Mouse (Mus musculus) heart, embryonic 16.5 days (tissue): Measurements from ENCODE around the gene Gm20388. TPM values are rescaled to one million over a fixed set of nuclear protein-coding genes. Genes with fewer than 3 reads are reported as not detected.
A peak's percentile ranks its signal among the peaks of the same experiment; 100 is the strongest.

Source experiments
- ATAC-seq: fragments of 200-750 bp; cut with Nextera tagmentation; replicated peaks from 2 replicates; pipeline ENCODE4 v1.8.0; 2017; ENCODE audit warnings: moderate number of reproducible peaks; ENCODE audit not compliant: insufficient read depth, low FRiP score; ENCODE audit errors: extremely low read depth
- H3K27ac ChIP-seq: fragments of 300-500 bp; sonication (generic); 2 replicates; pipeline ENCODE4 v1.5.1; 2014; ENCODE audit warnings: mild to moderate bottlenecking, low read length, control low read depth, moderate library complexity
- H3K27me3 ChIP-seq: fragments of 300-500 bp; sonication (generic); 2 replicates; pipeline ENCODE4 v1.6.1; 2014; ENCODE audit warnings: low read length, mixed read lengths; ENCODE audit not compliant: control insufficient read depth, insufficient read depth
- H3K36me3 ChIP-seq: fragments of 300-500 bp; sonication (generic); 2 replicates; pipeline ENCODE4 v1.6.1; 2014; ENCODE audit not compliant: control insufficient read depth, insufficient read depth
- H3K4me1 ChIP-seq: fragments of 300-500 bp; sonication (generic); 2 replicates; pipeline ENCODE4 v1.6.1; 2014; ENCODE audit warnings: low read length, mixed read lengths; ENCODE audit not compliant: control insufficient read depth, insufficient read depth
- H3K4me2 ChIP-seq: fragments of 300-500 bp; sonication (generic); 2 replicates; pipeline ENCODE4 v1.6.1; 2014; ENCODE audit warnings: low read depth, mild to moderate bottlenecking, control low read depth, low read length
- H3K4me3 ChIP-seq: fragments of 300-500 bp; sonication (generic); 2 replicates; pipeline ENCODE4 v1.5.1; 2014; ENCODE audit warnings: mild to moderate bottlenecking, control low read depth, low read length
- H3K9ac ChIP-seq: fragments of 300-500 bp; sonication (generic); 2 replicates; pipeline ENCODE4 v1.6.1; 2014; ENCODE audit warnings: low read length, control low read depth
- H3K9me3 ChIP-seq: fragments of 300-500 bp; sonication (generic); replicated peaks from 2 replicates; pipeline ENCODE4 v1.6.1; 2016; ENCODE audit warnings: low read length; ENCODE audit not compliant: control insufficient read depth
- WGBS: fragments of 180-500 bp; shearing (Covaris S2); extraction: QIAGEN DNeasy Blood & Tissue Kit; methylation state at CpG from one replicate; pipeline ENCODE4 v1.1.7; 2014; 5-methylcytosine and 5-hydroxymethylcytosine counted together
- polyA plus RNA-seq: library from polyadenylated mRNA; unstranded; fragments of >200 nt; fragmentation: Nextera tagmentation; extraction: Ambion mirVana; gene quantifications from 2 replicates; pipeline ENCODE4 v1.2.1, GENCODE M21; 2015

Gene Gm20388
- polyA plus RNA-seq, 1 experiment from 2014 or later, result 4.5 TPM

DNA sequence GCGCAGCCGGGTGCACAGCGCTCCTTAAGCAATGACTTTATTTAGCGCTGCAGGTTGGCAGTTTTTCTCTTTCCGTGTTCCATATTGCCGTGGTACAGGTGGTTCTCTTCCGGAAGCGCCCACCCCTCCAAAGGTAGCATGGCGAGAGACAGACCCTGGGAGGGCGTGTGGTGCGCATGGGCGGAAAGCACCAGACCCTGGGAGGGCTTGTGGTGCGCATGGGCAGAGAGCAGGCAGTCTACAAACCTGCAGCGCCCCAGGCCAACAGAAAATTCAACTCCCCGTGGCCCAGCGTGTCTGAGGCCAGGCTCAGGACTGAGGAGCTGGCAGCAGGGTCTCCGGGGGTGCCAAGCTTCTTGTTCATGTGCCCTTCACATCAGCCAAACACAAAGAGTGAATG is 1660.2 kb downstream of the Gm20388 start:
- no peaks in the 10 kb centered on the region for H3K27me3 ChIP-seq
- H3K4me3 ChIP-seq, result peak overlapping the region; percentile 13
- H3K27ac ChIP-seq, result no peak overlapping the region
- H3K9ac ChIP-seq, result no peak overlapping the region
- no peak for ATAC-seq
- peaks cover 7% of the 10 kb centered on the region for H3K4me1 ChIP-seq
- no peaks in the 10 kb centered on the region for H3K9me3 ChIP-seq
- WGBS, result 68% methylated on average over 17 of the region's 17 CpGs
- peak overlapping the region; percentile 39 for H3K4me2 ChIP-seq
- H3K36me3 ChIP-seq, result no peaks in the 10 kb centered on the region

DNA sequence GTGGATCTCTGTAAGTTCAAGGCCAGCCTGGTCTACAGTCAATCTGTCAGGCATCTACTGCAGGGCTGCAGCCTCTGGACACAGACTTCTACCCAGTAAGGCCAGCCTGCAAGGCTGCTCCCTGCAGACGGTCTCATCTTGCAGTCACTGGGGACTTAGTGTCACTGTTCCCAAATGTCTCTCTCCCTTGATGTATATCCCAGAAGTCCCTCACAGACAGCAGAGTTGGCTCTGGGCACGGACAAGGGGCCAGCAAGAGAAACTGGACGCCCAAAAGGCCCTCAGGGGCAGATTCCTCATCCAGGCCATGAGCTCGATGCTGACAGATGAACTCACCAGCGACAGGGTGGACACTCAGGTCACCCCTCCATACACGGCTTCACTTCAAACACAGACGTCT is 1661.5 kb downstream of the Gm20388 start:
- H3K36me3 ChIP-seq, result no peaks in the 10 kb centered on the region
- H3K9me3 ChIP-seq, result no peaks in the 10 kb centered on the region
- ATAC-seq, result no peak
- H3K9ac ChIP-seq, result no peak overlapping the region
- H3K4me1 ChIP-seq, result peaks cover 12% of the 10 kb centered on the region
- 80% methylated on average over 7 of the region's 7 CpGs for WGBS
- no peak overlapping the region for H3K4me3 ChIP-seq
- no peaks in the 10 kb centered on the region for H3K27me3 ChIP-seq
- no peak overlapping the region for H3K27ac ChIP-seq
- H3K4me2 ChIP-seq, result no peak overlapping the region

DNA sequence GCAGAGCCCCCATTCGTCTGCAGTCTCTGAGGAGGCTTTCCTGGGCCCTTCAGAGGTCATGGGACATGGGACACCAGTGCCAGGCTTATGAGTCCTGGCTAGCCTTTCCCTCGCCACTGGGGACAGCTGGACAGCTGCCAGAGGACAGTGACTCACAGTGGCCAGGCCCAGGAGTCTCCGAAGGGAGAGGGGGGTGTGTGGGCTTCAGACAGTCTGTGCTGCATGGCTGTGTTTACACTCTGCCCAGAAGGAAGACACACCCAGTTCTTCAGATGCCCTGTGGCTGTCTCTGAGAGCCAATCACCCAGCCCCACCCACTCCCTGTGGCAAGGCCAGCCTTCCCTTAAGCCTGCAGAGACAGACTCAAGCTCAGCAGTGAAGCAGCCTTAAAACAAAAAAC is 1662.6 kb downstream of the Gm20388 start:
- no peak overlapping the region for H3K27ac ChIP-seq
- no peak overlapping the region for H3K4me3 ChIP-seq
- 19% methylated on average over 3 of the region's 3 CpGs for WGBS
- no peak overlapping the region for H3K9ac ChIP-seq
- no peaks in the 10 kb centered on the region for H3K36me3 ChIP-seq
- H3K4me2 ChIP-seq, result no peak overlapping the region
- peaks cover 20% of the 10 kb centered on the region for H3K4me1 ChIP-seq
- no peaks in the 10 kb centered on the region for H3K27me3 ChIP-seq
- H3K9me3 ChIP-seq, result no peaks in the 10 kb centered on the region
- peak; percentile 45; the same call in 1 of the 2 replicates for ATAC-seq

DNA sequence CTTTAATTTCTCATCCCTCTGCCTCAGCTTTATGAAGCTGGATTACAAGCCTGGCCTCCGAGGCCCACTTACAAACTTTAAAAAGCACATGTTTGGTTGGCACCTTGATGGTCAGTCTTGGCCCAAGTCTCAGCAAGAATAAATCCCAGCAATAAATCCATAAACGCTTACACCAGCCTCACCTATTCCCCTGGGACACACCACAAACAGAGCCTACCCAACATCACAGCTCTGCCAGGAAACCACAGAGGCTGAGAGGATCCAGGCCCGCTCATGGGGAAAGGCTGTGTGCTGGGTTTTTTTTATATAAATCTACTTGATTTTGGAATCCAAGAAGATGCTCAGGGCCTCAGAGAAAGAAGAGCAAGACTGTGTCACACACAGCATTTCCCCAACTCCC is 1665.0 kb downstream of the Gm20388 start:
- 80% methylated on average over 3 of the region's 3 CpGs for WGBS
- H3K9ac ChIP-seq, result no peak overlapping the region
- ATAC-seq, result no peak

DNA sequence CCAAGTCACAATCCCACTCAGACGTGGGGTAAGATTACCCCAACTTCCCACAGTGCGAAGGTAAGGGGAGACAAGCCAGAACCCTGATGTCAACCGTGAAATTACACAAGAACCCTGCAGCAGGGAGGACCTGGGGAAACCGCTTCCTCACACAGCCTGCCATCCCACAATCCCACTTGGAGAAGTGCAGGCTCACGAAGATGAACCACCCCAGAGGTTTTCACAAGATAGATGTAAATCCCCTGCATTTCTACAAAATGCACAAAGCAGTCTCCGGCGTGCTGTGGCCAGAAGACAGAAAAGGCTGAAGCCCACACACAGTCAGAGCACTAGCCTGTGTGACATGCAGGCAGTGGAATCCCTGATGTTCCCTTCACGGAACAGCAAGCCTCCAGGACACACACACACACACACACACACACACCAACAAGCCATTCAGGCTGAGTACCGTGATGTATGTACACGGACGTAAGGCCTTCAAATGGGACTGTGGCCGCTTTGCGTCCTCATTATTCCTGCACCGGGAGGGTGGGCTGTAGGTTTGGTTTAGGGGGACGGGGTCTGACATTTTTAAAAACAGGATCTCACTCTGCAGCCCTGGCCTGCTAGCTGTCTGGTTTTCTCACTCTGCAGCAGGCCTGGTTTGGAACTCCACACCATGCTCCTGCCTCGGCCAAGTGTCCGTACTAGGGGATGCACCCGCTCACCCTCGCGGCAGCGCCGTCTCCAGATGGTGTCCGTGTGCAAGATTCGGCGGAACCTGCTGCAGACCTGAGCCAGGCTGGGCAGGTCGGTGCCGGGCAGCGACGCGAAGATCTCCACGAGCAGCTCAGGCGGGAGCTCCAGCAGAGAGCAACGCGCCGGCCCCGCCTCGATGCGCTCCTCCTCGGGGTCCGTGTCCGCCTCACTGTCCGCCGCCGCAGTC is 1667.4 kb downstream of the Gm20388 start:
- peak; percentile 44 for ATAC-seq
- WGBS, result 2% methylated on average over 44 of the region's 44 CpGs
- H3K27me3 ChIP-seq, result no peaks in the 10 kb centered on the region
- H3K4me3 ChIP-seq, result peak overlapping the region; percentile 93
- H3K9me3 ChIP-seq, result no peaks in the 10 kb centered on the region
- H3K4me2 ChIP-seq, result peak overlapping the region; percentile 94
- H3K36me3 ChIP-seq, result no peaks in the 10 kb centered on the region
- peaks cover 20% of the 10 kb centered on the region for H3K4me1 ChIP-seq
- H3K27ac ChIP-seq, result peak overlapping the region; percentile 50
- peak overlapping the region; percentile 94 for H3K9ac ChIP-seq

More for the DNA sequence above, 1665.0 kb downstream of the Gm20388 start:
- Histone ChIP-seq H3K27me3 (no peaks in the 10 kb centered on the region), H3K4me2 (no peak overlapping the region), H3K27ac (no peak overlapping the region), H3K9me3 (no peaks in the 10 kb centered on the region), H3K4me1 (peaks cover 20% of the 10 kb centered on the region), H3K4me3 (no peak overlapping the region), H3K36me3 (no peaks in the 10 kb centered on the region)

DNA sequence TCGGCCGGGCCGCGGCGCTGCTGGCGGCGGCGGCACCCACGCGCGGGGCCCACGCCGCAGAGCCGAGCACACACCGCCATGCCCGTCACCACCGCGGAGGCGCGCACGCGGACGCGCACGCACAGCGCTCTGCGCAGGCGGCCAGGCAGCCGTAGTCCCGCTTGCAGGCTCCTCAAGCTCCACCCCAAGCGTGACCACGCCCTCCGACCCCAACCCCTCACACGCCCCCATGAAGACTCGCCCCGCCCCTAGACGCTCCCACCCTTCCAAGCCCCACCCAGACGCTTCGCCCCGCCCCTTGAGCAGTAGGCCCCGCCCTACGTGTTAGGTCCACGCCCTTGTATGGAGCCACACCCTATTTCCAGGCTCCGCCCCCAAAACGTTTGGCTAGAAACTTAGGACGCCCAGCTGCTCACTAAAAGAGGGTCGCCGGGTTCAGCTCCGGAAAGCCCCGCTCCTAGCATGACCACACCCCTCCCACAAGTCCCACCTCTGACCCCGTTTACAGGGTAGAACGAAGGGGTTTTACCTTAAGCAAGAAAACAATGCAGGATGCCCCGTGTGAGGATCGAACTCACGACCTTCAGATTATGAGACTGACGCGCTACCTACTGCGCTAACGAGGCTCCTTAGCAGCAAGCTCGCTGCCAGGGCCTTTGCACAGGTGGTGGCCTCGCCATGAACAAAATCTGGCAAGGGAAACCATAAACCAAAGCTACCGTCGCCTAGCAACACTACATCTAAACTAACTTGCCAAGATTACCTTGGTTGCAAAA is 1668.2 kb downstream of the Gm20388 start, which contains the start of gene Fbxo31:
Gene Fbxo31 (minus strand): TSS at position 131 of the 776 bp plus-strand sequence.
- Histone ChIP-seq H3K27me3 (no peaks in the 10 kb centered on the region), H3K27ac (peak within 1 kb of the TSS; percentile 50), H3K36me3 (no peaks in the 10 kb centered on the region), H3K4me2 (peak within 1 kb of the TSS; percentile 94), H3K4me1 (peaks cover 12% of the 10 kb centered on the region), H3K9me3 (no peaks in the 10 kb centered on the region), H3K4me3 (peak within 1 kb of the TSS; percentile 93), H3K9ac (peak within 1 kb of the TSS; percentile 94)
- 1% methylated on average over 55 of the region's 63 CpGs for WGBS
- ATAC-seq, result peak; percentile 91

DNA sequence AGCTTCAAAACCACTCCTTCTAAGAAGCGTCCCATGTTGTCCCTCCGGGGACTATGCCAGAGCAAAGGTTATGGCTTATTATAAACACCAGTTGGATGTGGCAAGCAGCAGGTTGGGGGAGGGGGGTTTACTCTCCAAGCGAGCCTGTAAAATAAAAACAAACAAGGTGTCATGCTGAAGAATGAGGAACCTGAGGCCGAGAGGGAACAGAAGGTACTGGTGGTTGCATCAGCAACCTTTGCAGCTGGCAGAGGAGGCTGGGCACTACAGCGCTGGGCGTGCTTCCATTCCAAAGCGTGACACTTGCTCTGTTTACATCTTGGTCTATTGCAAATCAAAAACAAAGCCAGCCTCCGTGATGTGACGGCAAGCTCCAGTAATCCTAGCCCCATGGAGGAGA is 1669.8 kb downstream of the Gm20388 start:
- no peak overlapping the region for H3K4me2 ChIP-seq
- H3K9ac ChIP-seq, result no peak overlapping the region
- H3K4me3 ChIP-seq, result no peak overlapping the region
- H3K36me3 ChIP-seq, result no peaks in the 10 kb centered on the region
- H3K4me1 ChIP-seq, result peaks cover 16% of the 10 kb centered on the region
- H3K27ac ChIP-seq, result no peak overlapping the region
- WGBS, result 36% methylated on average over 9 of the region's 9 CpGs
- no peaks in the 10 kb centered on the region for H3K27me3 ChIP-seq
- ATAC-seq, result no peak
- H3K9me3 ChIP-seq, result no peaks in the 10 kb centered on the region

DNA sequence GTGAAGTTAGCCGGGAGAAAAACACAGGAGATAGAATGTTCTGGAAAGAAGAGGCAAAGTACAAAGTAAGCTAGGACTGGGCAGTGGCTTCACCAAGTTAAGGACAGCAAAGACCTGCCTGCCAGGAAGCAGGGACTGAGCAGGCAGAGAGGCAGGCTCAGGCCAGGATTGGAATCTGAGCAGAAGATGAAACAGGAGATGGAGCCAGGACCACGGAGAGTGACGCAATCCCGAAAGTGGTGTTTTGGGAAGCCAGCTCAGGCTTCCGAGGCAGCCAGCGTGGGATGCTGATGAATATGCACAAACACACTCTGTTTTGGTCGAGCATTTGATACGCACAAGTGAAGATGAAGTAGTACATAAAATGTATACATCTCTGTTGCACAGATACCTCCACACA is 1673.0 kb downstream of the Gm20388 start:
- no peak overlapping the region for H3K9ac ChIP-seq
- WGBS, result 38% methylated on average over 8 of the region's 8 CpGs
- H3K4me1 ChIP-seq, result peaks cover 7% of the 10 kb centered on the region
- ATAC-seq, result no peak
- no peak overlapping the region for H3K27ac ChIP-seq
- no peak overlapping the region for H3K4me3 ChIP-seq
- H3K36me3 ChIP-seq, result no peaks in the 10 kb centered on the region
- no peak overlapping the region for H3K4me2 ChIP-seq
- H3K27me3 ChIP-seq, result no peaks in the 10 kb centered on the region
- no peaks in the 10 kb centered on the region for H3K9me3 ChIP-seq

DNA sequence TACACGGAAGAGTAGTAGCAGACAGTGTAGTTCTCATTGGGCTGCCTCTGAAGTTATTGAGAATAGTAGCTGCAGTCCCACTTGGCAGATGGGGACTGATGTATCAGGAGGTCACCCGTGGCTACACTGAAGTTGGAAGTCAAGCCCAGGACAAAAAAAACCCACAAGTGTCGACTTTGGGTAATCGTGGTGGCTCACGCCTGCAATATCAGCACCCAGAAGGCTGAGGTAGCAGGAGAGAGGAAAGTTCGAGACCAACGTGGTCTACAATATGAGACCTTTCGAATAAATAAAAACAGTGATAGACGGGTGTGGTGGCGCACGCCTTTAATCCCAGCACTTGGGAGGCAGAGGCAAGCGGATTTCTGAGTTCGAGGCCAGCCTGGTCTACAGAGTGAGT is 1674.1 kb downstream of the Gm20388 start:
- H3K9ac ChIP-seq, result peak overlapping the region; percentile 87

More for the DNA sequence above, 1674.1 kb downstream of the Gm20388 start:
- no peaks in the 10 kb centered on the region for H3K9me3 ChIP-seq
- no peak for ATAC-seq
- H3K27me3 ChIP-seq, result no peaks in the 10 kb centered on the region
- peaks cover 9% of the 10 kb centered on the region for H3K4me1 ChIP-seq
- no peak overlapping the region for H3K27ac ChIP-seq
- no peaks in the 10 kb centered on the region for H3K36me3 ChIP-seq
- H3K4me3 ChIP-seq, result peak overlapping the region; percentile 86
- H3K4me2 ChIP-seq, result peak overlapping the region; percentile 84
- WGBS, result 35% methylated on average over 13 of the region's 13 CpGs
